Mouse (Mus musculus) heart, adult 2 months (tissue): Measurements from ENCODE around the gene Meis1.

ENCODE experiments used
- CTCF ChIP-seq: fragments of 200-600 bp; IDR thresholded peaks from 2 replicates; pipeline ENCODE4 v1.8.1; 2022; ENCODE audit warnings: antibody characterized with exemption, mild to moderate bottlenecking, moderate library complexity
- EP300 ChIP-seq: fragments of 200-500 bp; IDR thresholded peaks from 2 replicates; pipeline ENCODE4 v1.6.1; 2011; ENCODE audit warnings: low read depth, low read length, control low read depth; ENCODE audit not compliant: insufficient read depth
- POLR2A ChIP-seq: fragments of 200-500 bp; IDR thresholded peaks from 2 replicates; pipeline ENCODE4 v1.6.1; 2011; ENCODE audit warnings: mild to moderate bottlenecking, low read depth, low read length, control low read depth; ENCODE audit not compliant: insufficient read depth

DNA sequence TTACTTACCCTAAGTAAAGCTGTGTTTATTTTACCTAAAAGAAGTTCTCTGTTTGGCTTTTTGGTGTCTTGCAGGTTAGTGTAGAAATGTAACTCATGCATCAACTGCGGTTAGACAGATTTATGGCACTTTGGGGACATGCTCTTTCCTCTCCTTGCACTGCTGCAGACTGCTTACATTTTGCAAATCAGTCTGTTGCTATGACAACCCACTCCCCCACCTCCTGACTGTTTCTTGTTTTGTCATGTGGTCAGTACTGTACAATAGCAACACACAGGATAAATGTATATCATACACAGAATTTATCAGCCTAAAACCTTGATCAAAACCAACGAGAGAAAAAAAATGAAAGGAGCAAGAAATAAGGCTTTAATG lies 135.3 kb downstream of the Meis1 start:
- TF ChIP-seq CTCF = no peak
- no peak for TF ChIP-seq EP300
- no peak for TF ChIP-seq POLR2A
